In the genomic region with DNA sequence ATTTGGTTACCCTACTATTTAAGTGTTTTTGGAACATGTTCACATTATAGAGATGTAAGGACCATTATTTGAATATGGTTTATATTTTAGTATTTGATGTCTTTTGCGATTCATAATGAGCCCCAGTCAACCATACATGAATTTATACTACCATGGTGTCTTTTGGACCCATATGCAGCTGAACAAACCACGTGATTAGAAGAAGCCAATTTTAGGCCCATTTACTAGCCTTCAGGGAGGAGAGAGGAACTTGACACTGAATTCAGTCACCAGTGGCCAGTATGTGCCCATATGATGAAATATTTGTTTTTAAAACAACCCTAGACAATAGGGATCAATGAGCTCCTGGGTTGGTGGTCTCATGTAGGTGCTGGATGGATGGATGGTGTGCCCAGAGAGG, we compare ENCODE assay signal across 1 mouse cellular context.
TF ChIP-seq lines count a peak whose summit lies in the region.

No protein-coding gene starts in this region.

TF ChIP-seq in myocyte, 11 proteins besides CTCF, POLR2A, EP300 and RAD21 (continued from another document):
- TF ChIP-seq TCF3 (IDR thresholded peaks at IDR 0.05; ENCODE audit: insufficient read length, low read depth) (no peak), REST (IDR thresholded peaks at IDR 0.05; ENCODE audit: insufficient read depth, insufficient read length) (no peak)
TF ChIP-seq in myocyte: peak in this region for 0.
